Mouse (Mus musculus) brain, adult 2 months (tissue): ENCODE measurements around the gene Zfp148.

Experiments
- DNase-seq: peaks from one replicate; pipeline ENCODE4 v3.0.0; 2011; ENCODE audit warnings: low read depth, low spot score

Zfp148 gene

DNA sequence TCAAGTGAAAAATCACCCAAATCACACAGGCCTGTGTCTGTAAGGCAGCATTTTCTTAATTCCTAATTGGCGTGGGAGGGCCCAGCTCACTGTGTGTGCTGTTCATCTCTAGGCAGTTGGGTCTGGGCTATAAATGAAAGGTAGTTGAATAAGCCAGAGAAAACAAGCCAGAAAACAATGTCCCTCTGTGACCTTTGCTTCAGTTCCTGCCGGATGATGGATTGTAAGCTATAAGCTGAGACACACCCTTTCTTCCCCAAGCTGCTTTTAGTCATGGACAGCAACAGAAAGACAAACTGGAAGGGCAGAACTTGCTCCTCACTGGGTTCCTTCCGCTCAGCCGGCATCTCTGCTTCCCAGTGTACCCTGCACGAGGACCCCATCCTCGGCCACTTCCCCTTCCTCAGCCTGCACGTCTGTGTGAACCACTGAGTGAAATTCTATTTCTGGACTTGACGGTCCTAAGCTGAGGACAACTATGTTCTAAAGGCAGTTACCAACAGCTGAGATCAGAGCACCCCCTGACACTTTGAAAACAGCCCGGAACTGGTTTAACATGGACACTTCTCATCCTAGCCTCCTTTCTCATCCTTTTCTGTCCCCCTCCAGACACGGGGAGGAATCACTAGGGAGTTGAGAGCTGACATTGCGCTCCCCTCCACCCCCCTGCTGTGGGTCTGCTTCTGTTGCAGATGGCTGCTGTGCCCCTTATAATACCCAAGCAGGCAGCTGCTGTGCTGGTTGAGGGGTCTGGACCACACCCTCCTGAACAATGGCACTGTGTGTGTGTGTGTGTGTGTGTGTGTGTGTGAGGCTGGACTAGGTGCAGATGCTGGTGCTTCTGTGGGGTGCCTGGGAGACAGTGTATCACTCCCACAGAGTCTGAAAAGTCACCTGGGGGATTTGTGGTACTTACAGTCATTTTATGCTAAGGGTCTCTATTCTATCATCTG, 149.1 kb downstream of the Zfp148 start:
- DNase-seq, result no peak

DNA sequence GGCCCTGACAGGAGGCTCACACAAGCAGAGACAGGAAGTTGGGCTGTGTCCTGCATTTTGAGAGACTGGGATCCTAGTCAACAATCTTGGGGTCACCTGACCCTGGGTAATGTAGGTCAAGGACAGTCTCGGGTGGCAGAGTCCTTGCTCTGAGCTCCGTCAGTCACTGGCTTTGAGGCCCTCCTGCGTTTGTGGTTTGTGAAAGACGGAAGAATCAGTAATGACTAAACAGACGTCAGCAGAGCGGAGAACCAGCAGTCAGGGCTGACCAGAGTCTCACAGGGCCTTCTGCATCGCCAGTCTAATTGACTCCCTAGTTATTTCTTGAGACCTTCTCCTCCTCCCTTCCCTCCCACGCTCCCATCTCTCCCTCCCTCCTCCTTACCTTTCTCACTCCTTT, 150.5 kb downstream of the Zfp148 start:
- no peak for DNase-seq

DNA sequence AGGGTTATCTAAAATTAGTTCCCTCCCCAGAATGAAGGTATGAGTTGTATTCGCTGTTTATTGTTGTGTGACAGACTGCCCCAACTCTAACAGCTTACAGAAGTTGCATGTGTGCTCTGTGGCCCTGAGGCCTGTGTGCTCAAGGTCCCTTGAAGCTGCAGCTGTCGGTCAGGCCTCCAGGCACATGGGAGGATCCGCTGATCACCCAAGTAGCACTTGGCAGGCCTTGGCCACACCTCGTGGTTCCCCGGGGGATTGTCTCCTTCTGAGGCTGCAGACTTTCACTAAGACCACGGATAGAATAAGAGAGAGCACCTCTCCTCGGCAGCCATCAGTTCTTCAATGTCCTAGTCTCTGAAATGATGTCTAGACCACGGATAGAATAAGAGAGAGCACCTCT, 155.8 kb downstream of the Zfp148 start:
- no peak for DNase-seq

DNA sequence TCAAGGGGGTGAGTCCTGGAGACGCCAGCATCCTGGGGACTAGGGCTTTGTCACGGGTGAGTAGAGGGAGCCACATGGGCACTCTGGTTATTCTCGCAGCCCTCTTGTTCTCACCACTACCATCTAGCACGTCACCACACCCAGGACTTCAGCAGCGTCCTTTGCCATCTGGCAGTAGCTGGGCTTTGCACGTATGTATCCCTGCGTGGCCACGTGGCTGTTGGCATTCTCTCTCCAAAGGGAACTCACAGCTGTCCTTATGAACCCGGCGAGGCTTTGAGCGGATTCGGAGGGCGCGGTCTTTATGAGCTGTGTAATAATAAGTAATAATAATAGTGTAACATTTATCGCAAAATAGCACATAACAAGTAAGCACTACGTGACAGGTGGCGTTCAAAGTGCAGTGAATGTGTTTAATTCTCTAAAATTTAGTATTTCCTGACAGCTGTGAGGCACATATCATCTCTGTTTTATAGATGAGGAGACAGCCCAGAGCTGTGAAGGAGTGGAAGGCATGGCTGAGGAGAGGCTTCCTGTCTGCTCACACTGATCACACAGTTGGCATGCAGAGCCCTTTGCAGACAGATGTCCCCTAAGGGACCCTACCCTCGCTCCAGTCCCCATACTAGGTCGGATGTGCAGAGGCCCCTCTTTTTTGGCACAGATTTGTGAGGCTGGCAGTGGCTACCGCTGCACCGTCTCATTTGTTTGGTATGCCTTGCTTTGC, 157.0 kb downstream of the Zfp148 start:
- DNase-seq, result no peak

DNA sequence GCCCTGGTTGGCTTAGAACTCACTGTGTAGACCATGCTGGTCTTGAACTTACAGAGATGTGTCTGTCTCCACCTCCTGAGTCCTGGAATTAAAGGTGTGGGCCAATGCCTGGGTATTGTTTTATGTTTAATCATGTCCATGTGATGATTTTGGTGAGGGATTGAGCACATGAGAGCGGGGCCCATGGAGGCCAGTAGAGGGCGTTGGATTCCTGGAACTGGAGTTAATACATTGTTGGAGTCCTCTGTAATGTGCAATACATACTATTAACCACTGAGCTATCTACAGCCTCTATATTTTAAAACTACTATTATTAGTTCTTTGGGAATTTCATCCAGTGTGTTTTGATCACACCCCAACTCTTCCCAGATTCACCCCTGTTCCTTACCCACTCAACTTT, 163.7 kb downstream of the Zfp148 start:
- DNase-seq, result no peak

DNA sequence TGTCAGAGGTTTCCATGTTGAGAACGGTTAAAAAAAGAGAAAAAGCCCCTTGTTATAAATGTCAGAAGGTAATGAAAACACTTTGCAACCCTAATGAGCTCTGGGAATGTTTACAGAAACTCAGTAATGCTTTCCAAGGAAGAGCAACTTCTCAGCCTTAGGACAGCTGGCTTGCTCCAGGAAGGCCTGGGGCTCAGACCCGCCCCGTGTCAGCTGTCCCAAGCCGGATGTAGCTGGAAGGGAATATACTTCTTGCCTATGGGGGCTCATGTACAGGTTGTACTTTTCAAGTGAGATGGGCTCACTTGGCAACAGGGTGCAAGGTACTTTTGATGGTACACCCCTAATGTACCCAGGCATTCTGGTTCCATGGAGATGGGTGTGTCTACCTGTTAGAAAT, 164.9 kb downstream of the Zfp148 start:
- DNase-seq, result no peak

DNA sequence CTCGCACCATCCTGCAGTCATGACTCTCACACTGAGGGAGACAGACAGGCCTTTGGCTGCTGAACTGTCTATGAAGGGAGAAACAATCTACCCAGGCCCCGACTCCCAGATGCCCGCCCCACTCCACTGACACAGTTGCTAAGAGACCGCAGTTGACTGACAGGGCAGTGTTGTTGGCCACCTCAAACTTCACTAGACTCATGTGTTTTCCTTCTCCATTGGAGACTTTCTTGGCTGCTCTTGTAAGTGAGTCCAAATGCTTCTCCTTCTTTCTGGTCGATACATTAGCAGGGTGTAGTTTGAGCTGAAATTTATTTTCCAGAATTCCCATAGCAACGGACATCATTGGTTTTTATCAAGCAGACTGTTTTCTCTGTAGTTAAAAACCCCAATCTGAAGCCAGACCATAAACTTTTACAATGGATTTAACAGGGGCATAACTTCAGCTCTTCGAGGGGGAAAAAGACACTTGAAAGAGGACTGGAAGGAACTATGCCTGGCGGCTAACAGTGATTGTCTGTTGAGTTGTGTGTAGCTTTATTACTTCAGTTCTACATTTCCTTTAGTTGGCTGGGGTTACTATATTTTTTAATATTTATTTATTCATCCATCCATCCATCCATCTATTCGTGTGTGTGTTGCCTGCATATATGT, 173.2 kb downstream of the Zfp148 start:
- no peak for DNase-seq
